Mouse (Mus musculus) cortical plate, adult 2 months (tissue): Measurements from ENCODE around the gene Gm17324.

ENCODE experiments used
- CTCF ChIP-seq: fragments of 200-500 bp; IDR thresholded peaks from 2 replicates; pipeline ENCODE4 v1.5.1; 2011; ENCODE audit warnings: mild to moderate bottlenecking, control low read depth, low read length; ENCODE audit not compliant: insufficient read depth; ENCODE audit errors: extremely low read depth
- POLR2A ChIP-seq: fragments of 200-500 bp; IDR thresholded peaks from 2 replicates; pipeline ENCODE4 v1.6.1; 2011; ENCODE audit warnings: mild to moderate bottlenecking, low read length, control low read depth; ENCODE audit not compliant: insufficient read depth; ENCODE audit errors: extremely low read depth

GRCm38 (mm10) chr9:78465725-78466124, 17.1 kb upstream of the Gm17324 start:
- TF ChIP-seq CTCF (no peak), POLR2A (no peak)
